ENCODE assay signal across 10 mouse cellular contexts in the genomic region with DNA sequence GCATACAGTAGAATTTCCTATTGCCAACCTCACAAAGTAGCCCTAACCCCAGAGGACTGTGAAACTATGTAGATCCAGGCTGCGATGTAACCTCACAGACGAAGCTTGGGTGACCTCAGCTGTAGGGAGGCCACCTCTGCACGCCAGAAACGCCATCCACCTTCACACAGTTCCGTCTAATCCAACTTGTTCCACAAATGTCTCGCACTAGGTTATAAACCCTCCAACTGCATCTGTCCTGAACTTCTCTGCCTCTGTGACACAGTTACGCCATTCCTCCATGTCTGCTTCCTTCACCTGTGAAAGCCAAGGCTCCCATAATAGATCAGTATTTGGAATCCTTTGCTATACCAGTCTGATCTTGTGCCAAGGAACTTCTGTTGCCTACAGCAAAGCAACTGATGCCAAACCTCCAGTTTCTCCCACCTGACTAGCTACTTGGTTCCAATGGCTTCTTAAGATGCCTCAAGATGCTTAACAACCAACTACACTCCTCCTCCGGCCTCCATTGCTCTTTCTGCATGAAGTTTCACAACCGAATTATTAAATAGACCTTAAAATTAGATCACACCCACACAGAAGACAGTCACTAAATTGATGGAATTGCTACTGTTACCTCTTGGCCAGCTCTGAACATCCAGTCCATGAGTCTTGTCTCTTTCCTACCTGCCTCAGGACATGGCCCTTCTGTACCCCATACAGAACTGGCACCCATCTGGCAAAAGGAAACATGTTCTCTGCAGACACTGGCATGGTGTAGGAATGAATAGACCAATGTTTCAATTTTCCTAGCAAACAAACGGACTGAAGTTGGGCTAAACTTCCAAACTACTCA. TPM values are rescaled to one million over a fixed set of nuclear protein-coding genes. Genes with fewer than 3 reads are reported as not detected.
DNase-seq lines count a peak whose midpoint lies in the region; ATAC-seq and TF ChIP-seq lines count a peak whose summit lies in the region.
"Had no signal": no experiment of that assay in that cellular context is flagged by ENCODE, and none has a peak within 500 bp of the region (broad histone marks: within the 10 kb centered on the region; RNA-seq: fewer than 3 reads in every experiment).

No protein-coding gene starts in this region.

- TF ChIP-seq CTCF in thymus, adult 2 months (IDR thresholded peaks at IDR 0.05; ENCODE audit: borderline replicate concordance, control insufficient read depth, extremely low read depth, insufficient read depth, low read length, poor library complexity), result no peak

- no peak overlapping the region for H3K9ac ChIP-seq in hindbrain, embryonic 16.5 days (ENCODE audit: low read depth, low read length)
- no peak overlapping the region for H3K9ac ChIP-seq in hindbrain, embryonic 13.5 days
- no peak overlapping the region for H3K9ac ChIP-seq in midbrain, embryonic 12.5 days (replicated peaks)

- DNase-seq in hindbrain, embryonic 10.5 days (ENCODE audit: low spot score), result no peak
- peak; percentile 36 for DNase-seq in brain, adult 2 months (ENCODE audit: low read depth, low spot score)
- DNase-seq in adrenal gland, postnatal 14 days, result no peak
- no peak for DNase-seq in embryo, embryonic 10.5 days (ENCODE audit: low spot score)
- DNase-seq in thymus, adult 2 months, result no peak
- DNase-seq: cerebellum, postnatal 25 days; kidney, adult 9 months had no signal

- H3K9me3 ChIP-seq in hindbrain, embryonic 10.5 days, result no peaks in the 10 kb centered on the region
- H3K9me3 ChIP-seq in hindbrain, embryonic 16.5 days (ENCODE audit: control insufficient read depth, low read length), result no peaks in the 10 kb centered on the region
- no peaks in the 10 kb centered on the region for H3K9me3 ChIP-seq in hindbrain, embryonic 13.5 days
- no peaks in the 10 kb centered on the region for H3K9me3 ChIP-seq in midbrain, embryonic 12.5 days

- H3K4me1 ChIP-seq in hindbrain, embryonic 10.5 days (replicated peaks), result peaks cover 14% of the 10 kb centered on the region
- peaks cover 6% of the 10 kb centered on the region for H3K4me1 ChIP-seq in hindbrain, embryonic 16.5 days (ENCODE audit: control insufficient read depth, insufficient read depth, low read depth, low read length)
- H3K4me1 ChIP-seq in hindbrain, embryonic 13.5 days (replicated peaks), result peaks cover 11% of the 10 kb centered on the region
- 0 out of 2 replicates have a peak, but pooled peaks cover 7% of the 10 kb centered on the region for H3K4me1 ChIP-seq in midbrain, embryonic 12.5 days
- H3K4me1 ChIP-seq in thymus, adult 2 months (replicated peaks; ENCODE audit: control insufficient read depth, insufficient read depth, low read length), result peaks cover 3% of the 10 kb centered on the region; the same call in 1 of the 2 replicates

- no peak overlapping the region; the same call in 1 of the 2 replicates for H3K27ac ChIP-seq in hindbrain, embryonic 10.5 days
- no peak overlapping the region for H3K27ac ChIP-seq in hindbrain, embryonic 16.5 days (ENCODE audit: low read depth, low read length)
- H3K27ac ChIP-seq in hindbrain, embryonic 13.5 days, result no peak overlapping the region
- H3K27ac ChIP-seq in midbrain, embryonic 12.5 days (replicated peaks), result no peak overlapping the region
- no peak overlapping the region for H3K27ac ChIP-seq in thymus, adult 2 months (ENCODE audit: control insufficient read depth, insufficient read depth, low read length)

- peak overlapping the region; percentile 71 for H3K4me3 ChIP-seq in hindbrain, embryonic 10.5 days
- H3K4me3 ChIP-seq in hindbrain, embryonic 16.5 days (ENCODE audit: low read length), result no peak overlapping the region
- H3K4me3 ChIP-seq in hindbrain, embryonic 13.5 days, result no peak overlapping the region
- H3K4me3 ChIP-seq in midbrain, embryonic 12.5 days, result 0 out of 2 replicates have a peak overlapping the region, but pooled peaks have one; percentile 54
- no peak overlapping the region for H3K4me3 ChIP-seq in thymus, adult 2 months (ENCODE audit: control insufficient read depth, insufficient read depth, low read length)

- no peak for ATAC-seq in hindbrain, embryonic 16.5 days
- ATAC-seq in hindbrain, embryonic 13.5 days (ENCODE audit: low FRiP score), result no peak
- ATAC-seq in midbrain, embryonic 12.5 days (ENCODE audit: low FRiP score, low read depth), result no peak

- no peak for TF ChIP-seq POLR2A in thymus, adult 2 months (IDR thresholded peaks at IDR 0.05; ENCODE audit: control insufficient read depth, extremely low read depth, insufficient read depth, low read length, poor library complexity)

- no peak overlapping the region for H3K4me2 ChIP-seq in hindbrain, embryonic 16.5 days (ENCODE audit: low read length)
- H3K4me2 ChIP-seq in hindbrain, embryonic 13.5 days, result peak overlapping the region; percentile 73; the same call in 1 of the 2 replicates
- H3K4me2 ChIP-seq in midbrain, embryonic 12.5 days (replicated peaks), result peak overlapping the region; percentile 79

- H3K36me3 ChIP-seq in hindbrain, embryonic 10.5 days, result no peaks in the 10 kb centered on the region
- no peaks in the 10 kb centered on the region for H3K36me3 ChIP-seq in hindbrain, embryonic 16.5 days (ENCODE audit: control insufficient read depth, insufficient read depth, low read length)
- H3K36me3 ChIP-seq in hindbrain, embryonic 13.5 days, result no peaks in the 10 kb centered on the region
- H3K36me3 ChIP-seq in midbrain, embryonic 12.5 days, result no peaks in the 10 kb centered on the region
- no peaks in the 10 kb centered on the region for H3K36me3 ChIP-seq in thymus, adult 2 months (ENCODE audit: control insufficient read depth, insufficient read depth, low read length)

- 90% methylated on average over 10 of the region's 10 CpGs for WGBS in hindbrain, embryonic 10.5 days
- WGBS in hindbrain, embryonic 16.5 days, result 91% methylated on average over 10 of the region's 10 CpGs
- WGBS in hindbrain, embryonic 13.5 days, result 90% methylated on average over 10 of the region's 10 CpGs
- 87% methylated on average over 10 of the region's 10 CpGs for WGBS in midbrain, embryonic 12.5 days
- WGBS in thymus, adult 2 months, result 95% methylated on average over 10 of the region's 10 CpGs

- no peaks in the 10 kb centered on the region for H3K27me3 ChIP-seq in hindbrain, embryonic 10.5 days (ENCODE audit: insufficient read depth, poor library complexity, severe bottlenecking)
- H3K27me3 ChIP-seq in hindbrain, embryonic 16.5 days (replicated peaks; ENCODE audit: control insufficient read depth, insufficient read depth, low read length), result no peaks in the 10 kb centered on the region
- peaks cover 13% of the 10 kb centered on the region; the same call in 1 of the 2 replicates for H3K27me3 ChIP-seq in hindbrain, embryonic 13.5 days
- H3K27me3 ChIP-seq in midbrain, embryonic 12.5 days, result no peaks in the 10 kb centered on the region
- H3K27me3 ChIP-seq in thymus, adult 2 months (ENCODE audit: control insufficient read depth, insufficient read depth, low read length), result no peaks in the 10 kb centered on the region

RNA-seq across cellular contexts. Expression of gene Pctp, which starts 1.1 kb away (rescaled TPM):
- polyA plus RNA-seq in hindbrain, embryonic 10.5 days (2016; fragmentation: Nextera tagmentation; extraction: Ambion mirVana), result 15.0 and 19.6 TPM in 2 replicates
- 0.78 and 1.5 TPM in 2 replicates for polyA plus RNA-seq in hindbrain, embryonic 16.5 days (2015; fragmentation: Nextera tagmentation; extraction: Ambion mirVana)
- polyA plus RNA-seq in hindbrain, embryonic 13.5 days (2015; fragmentation: Nextera tagmentation; extraction: Ambion mirVana), result 1.9 and 2.3 TPM in 2 replicates
- polyA plus RNA-seq in midbrain, embryonic 12.5 days (2016; fragmentation: Nextera tagmentation; extraction: Ambion mirVana), result 6.2 and 8.0 TPM in 2 replicates
- 7.7 and 8.3 TPM in 2 replicates for total RNA-seq in adrenal gland, postnatal 14 days (2021)
- polyA plus RNA-seq in thymus, adult 2 months (2012; rRNA removed), result 0.80 and 0.97 TPM in 2 replicates

RNA-seq across cellular contexts. Expression of gene Tmem100, which starts 28.5 kb away (rescaled TPM):
- 4.5 and 7.5 TPM in 2 replicates for polyA plus RNA-seq in hindbrain, embryonic 10.5 days (2016; fragmentation: Nextera tagmentation; extraction: Ambion mirVana)
- polyA plus RNA-seq in hindbrain, embryonic 16.5 days (2015; fragmentation: Nextera tagmentation; extraction: Ambion mirVana), result 15.0 and 19.4 TPM in 2 replicates
- polyA plus RNA-seq in hindbrain, embryonic 13.5 days (2015; fragmentation: Nextera tagmentation; extraction: Ambion mirVana), result 11.9 and 13.8 TPM in 2 replicates
- 6.0 and 8.2 TPM in 2 replicates for polyA plus RNA-seq in midbrain, embryonic 12.5 days (2016; fragmentation: Nextera tagmentation; extraction: Ambion mirVana)
- total RNA-seq in adrenal gland, postnatal 14 days (2021), result 4.2 and 5.1 TPM in 2 replicates
- polyA plus RNA-seq in thymus, adult 2 months (2012; rRNA removed), result 0.52 and 1.6 TPM in 2 replicates

Comparison
In these comparisons a context has a peak if more than half of its experiments do, and no peak if none do; other contexts are left out.
1. H3K4me3 ChIP-seq: peak in hindbrain, embryonic 10.5 days (single experiment) and midbrain, embryonic 12.5 days (single experiment); none in hindbrain, embryonic 16.5 days (single experiment), hindbrain, embryonic 13.5 days (single experiment) and thymus, adult 2 months (single experiment).